Mouse (Mus musculus): Measurements from ENCODE around the gene BC030499.

The BC030499 gene

GRCm38 (mm10) chr11:78310861-78311511, 20.3 kb downstream of the BC030499 start:
- no peak for DNase-seq

- no peak for DNase-seq
Observed at GRCm38 (mm10) chr11:78313662-78314061, 23.0 kb downstream of the BC030499 start.

- DNase-seq = no peak
Observed at GRCm38 (mm10) chr11:78318411-78318810, 27.8 kb downstream of the BC030499 start.

GRCm38 (mm10) chr11:78322076-78322831, 31.6 kb downstream of the BC030499 start:
- no peak for DNase-seq

GRCm38 (mm10) chr11:78322860-78323259, 32.2 kb downstream of the BC030499 start, which contains the start of gene Aldoc:
Gene Aldoc, plus strand, starts transcription at chr11:78322968.
- DNase-seq = peak; percentile 89 to 92

- no peak for DNase-seq
Observed at GRCm38 (mm10) chr11:78324000-78324785, 33.6 kb downstream of the BC030499 start.

GRCm38 (mm10) chr11:78324965-78325364, 34.3 kb downstream of the BC030499 start:
- DNase-seq = no peak

- no peak for DNase-seq
Observed at GRCm38 (mm10) chr11:78327215-78327614, 36.6 kb downstream of the BC030499 start.

- DNase-seq = peak; percentile 96 to 97
Observed at GRCm38 (mm10) chr11:78327634-78328511, 37.2 kb downstream of the BC030499 start, which contains the start of gene Pigs. Gene Pigs, plus strand, starts transcription at chr11:78328415.

GRCm38 (mm10) chr11:78328512-78329056, 37.9 kb downstream of the BC030499 start:
- DNase-seq = no peak

- no peak for DNase-seq
Observed at GRCm38 (mm10) chr11:78332676-78333075, 42.0 kb downstream of the BC030499 start.

GRCm38 (mm10) chr11:78333992-78334391, 43.4 kb downstream of the BC030499 start:
- no peak for DNase-seq

- DNase-seq = no peak
Observed at GRCm38 (mm10) chr11:78337040-78337439, 46.4 kb downstream of the BC030499 start.

- DNase-seq = no peak
Observed at GRCm38 (mm10) chr11:78341702-78342101, 51.1 kb downstream of the BC030499 start.

- DNase-seq = peak; percentile 87
Observed at GRCm38 (mm10) chr11:78343381-78344327, 53.0 kb downstream of the BC030499 start, which contains the start of gene Unc119. Gene Unc119, plus strand, starts transcription at chr11:78343482.

GRCm38 (mm10) chr11:78344328-78344889, 53.8 kb downstream of the BC030499 start:
- DNase-seq = no peak

GRCm38 (mm10) chr11:78344890-78345715, 54.5 kb downstream of the BC030499 start:
- DNase-seq = peak; percentile 13 to 21

- peak; percentile 76 to 80 for DNase-seq
Observed at GRCm38 (mm10) chr11:78345801-78346200, 55.2 kb downstream of the BC030499 start.
